Mouse (Mus musculus): ENCODE data around the gene Col4a3. TPM values are rescaled to one million over a fixed set of nuclear protein-coding genes. Genes with fewer than 3 reads are reported as not detected.

The Col4a3 gene
- total RNA-seq, 4 experiments from 2014 or later = 0.31 to 0.50 (median 0.41) TPM

GRCm38 (mm10) chr1:82768269-82768668, 181.5 kb downstream of the Col4a3 start, which contains the start of gene Tm4sf20:
Gene Tm4sf20 (minus strand): TSS chr1:82768461.
- no peak for DNase-seq (ENCODE audit: low spot score in 2 of 2)

GRCm38 (mm10) chr1:82771022-82771586, 184.4 kb downstream of the Col4a3 start, which contains the start of gene Gm47791:
Gene Gm47791 (minus strand): TSS chr1:82771243.
- DNase-seq (ENCODE audit: low spot score in 2 of 2) = no peak

Other genes with a start within 250 kb of the Col4a3 start
- under 1 TPM; 0.73 to 0.90 (median 0.81) TPM for gene Col4a4, start 72 bp upstream of the Col4a3 start, total RNA-seq (2022)
- gene Mff, start 138.0 kb downstream of the Col4a3 start, total RNA-seq (2022) = 100 to 1,000 TPM; 236 to 287 (median 263) TPM
- gene Tm4sf20, start 181.5 kb downstream of the Col4a3 start, total RNA-seq (2022) = not detected
- not detected for gene Gm47791, start 184.3 kb downstream of the Col4a3 start, total RNA-seq (2022)